31 mouse cellular contexts compared by ENCODE assay signal in genomic region chr19:6645912-6646311, GRCm38 (mm10).
DNase-seq lines count a peak whose midpoint lies in the region; ATAC-seq and TF ChIP-seq lines count a peak whose summit lies in the region.
"Had no signal": no experiment of that assay in that cellular context is flagged by ENCODE, and none has a peak within 500 bp of the region (broad histone marks: within the 10 kb centered on the region; RNA-seq: fewer than 3 reads in every experiment).

No protein-coding gene starts in this region.

- no peak for ATAC-seq in kidney, embryonic 14.5 days (ENCODE audit: low FRiP score, low TSS enrichment)
- ATAC-seq in intestine, postnatal 0 days = peak; percentile 57
- ATAC-seq: forebrain, postnatal 0 days; liver, embryonic 12.5 days; liver, postnatal 0 days; midbrain, embryonic 16.5 days had no signal

- H3K4me2 ChIP-seq in kidney, embryonic 14.5 days (replicated peaks; ENCODE audit: low read depth, low read length) = no peak overlapping the region
- peak overlapping the region; percentile 45 for H3K4me2 ChIP-seq in intestine, postnatal 0 days (replicated peaks; ENCODE audit: low read depth)
- H3K4me2 ChIP-seq: embryonic facial prominence, embryonic 15.5 days; forebrain, embryonic 12.5 days; heart, embryonic 15.5 days; hindbrain, embryonic 14.5 days; limb, embryonic 12.5 days; liver, embryonic 12.5 days; midbrain, embryonic 11.5 days; neural tube, embryonic 12.5 days had no signal

- no peak overlapping the region for H3K9ac ChIP-seq in kidney, embryonic 14.5 days (ENCODE audit: low read depth, low read length)
- H3K9ac ChIP-seq in ES-E14 (ENCODE audit: insufficient read depth, low read depth, low read length, poor library complexity, severe bottlenecking) = peak overlapping the region; percentile 40
- no peak overlapping the region for H3K9ac ChIP-seq in intestine, postnatal 0 days (ENCODE audit: low read depth, low read length)
- H3K9ac ChIP-seq: embryonic facial prominence, embryonic 15.5 days; forebrain, embryonic 12.5 days; forebrain, postnatal 0 days; heart, embryonic 15.5 days; hindbrain, embryonic 14.5 days; limb, embryonic 12.5 days; liver, embryonic 12.5 days; liver, postnatal 0 days; neural tube, embryonic 12.5 days had no signal

- H3K4me3 ChIP-seq in kidney, embryonic 14.5 days (ENCODE audit: low read length) = no peak overlapping the region
- peak overlapping the region; percentile 78 for H3K4me3 ChIP-seq in E14TG2a.4 (replicated peaks; ENCODE audit: low read length)
- peak overlapping the region; percentile 49 to 90; a peak in 3 of 4 replicates for H3K4me3 ChIP-seq in ES-E14 (ENCODE audit: insufficient read depth in 1 of 2, low read depth in 1 of 2, low read length in 2 of 2, poor library complexity in 1 of 2, severe bottlenecking in 1 of 2)
- no peak overlapping the region for H3K4me3 ChIP-seq in intestine, postnatal 0 days (ENCODE audit: low read depth, low read length)
- H3K4me3 ChIP-seq: embryonic facial prominence, embryonic 15.5 days; forebrain, embryonic 12.5 days; heart, embryonic 10.5 days; heart, embryonic 15.5 days; limb, embryonic 12.5 days; liver, embryonic 12.5 days; neural tube, embryonic 12.5 days had no signal

- no peaks in the 10 kb centered on the region for H3K9me3 ChIP-seq in kidney, embryonic 14.5 days (ENCODE audit: control insufficient read depth, low read length)
- H3K9me3 ChIP-seq in E14TG2a.4 (ENCODE audit: low read length) = no peaks in the 10 kb centered on the region
- H3K9me3 ChIP-seq in ES-E14 (ENCODE audit: control insufficient read depth, insufficient read depth, low read depth, low read length) = no peaks in the 10 kb centered on the region
- H3K9me3 ChIP-seq in intestine, postnatal 0 days (ENCODE audit: control insufficient read depth) = no peaks in the 10 kb centered on the region
- H3K9me3 ChIP-seq: embryonic facial prominence, embryonic 15.5 days; forebrain, embryonic 12.5 days; heart, embryonic 10.5 days; heart, embryonic 15.5 days; liver, embryonic 12.5 days; neural tube, embryonic 12.5 days had no signal

- in situ Hi-C loops in ES-E14 (cut with MboI; ENCODE audit: low sequenced_read_pairs in 2 of 2, unreplicated experiment in 2 of 2) = no loop called here

- no peak overlapping the region for H3K27ac ChIP-seq in kidney, embryonic 14.5 days (ENCODE audit: low read depth, low read length)
- no peak overlapping the region for H3K27ac ChIP-seq in ES-E14 (ENCODE audit: insufficient read depth, low read depth, low read length, poor library complexity, severe bottlenecking)
- no peak overlapping the region for H3K27ac ChIP-seq in intestine, postnatal 0 days (ENCODE audit: low read depth, low read length)
- H3K27ac ChIP-seq: embryonic facial prominence, embryonic 15.5 days; forebrain, embryonic 12.5 days; heart, embryonic 10.5 days; heart, embryonic 15.5 days; hindbrain, embryonic 14.5 days; limb, embryonic 12.5 days; liver, embryonic 12.5 days; neural tube, embryonic 12.5 days had no signal

- no peaks in the 10 kb centered on the region for H3K27me3 ChIP-seq in kidney, embryonic 14.5 days (ENCODE audit: control insufficient read depth, insufficient read depth, low read length)
- H3K27me3 ChIP-seq in E14TG2a.4 (ENCODE audit: insufficient read depth, low read length) = no peaks in the 10 kb centered on the region
- peaks cover 30% of the 10 kb centered on the region for H3K27me3 ChIP-seq in intestine, postnatal 0 days (replicated peaks; ENCODE audit: control insufficient read depth, insufficient read depth, low read length)
- H3K27me3 ChIP-seq: CH12.LX; embryonic facial prominence, embryonic 15.5 days; forebrain, embryonic 12.5 days; heart, embryonic 15.5 days had no signal

- H3K36me3 ChIP-seq in kidney, embryonic 14.5 days (ENCODE audit: control insufficient read depth, insufficient read depth, low read length) = no peaks in the 10 kb centered on the region
- peaks cover 21% of the 10 kb centered on the region for H3K36me3 ChIP-seq in E14TG2a.4 (ENCODE audit: insufficient read depth, low read length)
- peaks cover 3% of the 10 kb centered on the region; the same call in 1 of the 2 replicates for H3K36me3 ChIP-seq in ES-E14 (ENCODE audit: control insufficient read depth, insufficient read depth, low read length, poor library complexity, severe bottlenecking)
- H3K36me3 ChIP-seq in intestine, postnatal 0 days (ENCODE audit: control insufficient read depth, insufficient read depth) = no peaks in the 10 kb centered on the region
- H3K36me3 ChIP-seq: embryonic facial prominence, embryonic 15.5 days; forebrain, embryonic 12.5 days; heart, embryonic 10.5 days; heart, embryonic 15.5 days; limb, embryonic 12.5 days; liver, embryonic 12.5 days; neural tube, embryonic 12.5 days had no signal

- DNase-seq in kidney, adult 8-10 months = peak; percentile 30 to 54
- DNase-seq in ES-E14 (ENCODE audit: low read depth, low spot score) = no peak
- no peak for DNase-seq in embryo, embryonic 10.5 days (ENCODE audit: low spot score)
- DNase-seq in frontal cortex, postnatal 25 days (ENCODE audit: low spot score in 2 of 2) = no peak
- no peak for DNase-seq in right cerebral cortex, postnatal 25 days
- DNase-seq: adrenal gland, postnatal 14 days; B cell, adult 2 months; cerebellum, adult 11-12 months; cerebellum, adult 9-11 months; forebrain, postnatal 0 days; gastrocnemius, postnatal 14 days; heart, adult 11 months; heart, postnatal 36 days; layer of hippocampus, adult 9-11 months; liver, postnatal 0 days; lung, postnatal 36 days; thymus, postnatal 14 days had no signal

- TF ChIP-seq CTCF in E14TG2a.4 (conservative IDR thresholded peaks at IDR 0.05; ENCODE audit: low read length) = no peak
- no peak for TF ChIP-seq CTCF in intestine, postnatal 0 days (IDR thresholded peaks at IDR 0.05; ENCODE audit: low read depth)

- H3K4me1 ChIP-seq in kidney, embryonic 14.5 days (ENCODE audit: control insufficient read depth, insufficient read depth, low read length) = no peaks in the 10 kb centered on the region
- H3K4me1 ChIP-seq in E14TG2a.4 (replicated peaks; ENCODE audit: low read depth, low read length) = peaks cover 33% of the 10 kb centered on the region
- H3K4me1 ChIP-seq in ES-E14 (ENCODE audit: control insufficient read depth in 2 of 2, insufficient read depth in 2 of 2, low read length in 2 of 2, poor library complexity in 1 of 2) = peaks cover 0 to 2% of the 10 kb centered on the region in 2 experiments; a peak in 1 of 4 replicates
- peaks cover 4% of the 10 kb centered on the region; the same call in 1 of the 2 replicates for H3K4me1 ChIP-seq in intestine, postnatal 0 days (replicated peaks; ENCODE audit: control insufficient read depth, insufficient read depth, low read length)
- H3K4me1 ChIP-seq: embryonic facial prominence, embryonic 15.5 days; heart, embryonic 10.5 days; heart, embryonic 15.5 days; limb, embryonic 12.5 days; liver, embryonic 12.5 days; neural tube, embryonic 12.5 days had no signal

- 86% methylated on average over 6 of the region's 6 CpGs for WGBS in kidney, embryonic 14.5 days
- WGBS in intestine, postnatal 0 days = 46% methylated on average over 6 of the region's 6 CpGs

TF ChIP-seq in ES-E14, 5 proteins besides CTCF, POLR2A, EP300 and RAD21:
- no peak for TF ChIP-seq CHD2 (IDR thresholded peaks at IDR 0.05; ENCODE audit: low read depth, low read length)
- no peak for TF ChIP-seq ZNF384 (IDR thresholded peaks at IDR 0.05; ENCODE audit: low read depth, low read length)
- no peak for TF ChIP-seq MAFK (IDR thresholded peaks at IDR 0.05; ENCODE audit: insufficient read depth, low read depth, low read length)
- no peak for TF ChIP-seq ZC3H11A (IDR thresholded peaks at IDR 0.05; ENCODE audit: borderline replicate concordance, low read depth, low read length)
- TF ChIP-seq HCFC1 (IDR thresholded peaks at IDR 0.05; ENCODE audit: borderline replicate concordance, insufficient read depth, low read length) = no peak
TF ChIP-seq in ES-E14: peak in this region for 0.

Comparison
In these comparisons a context has a peak if more than half of its experiments do, and no peak if none do; other contexts are left out.
1. DNase-seq: peak in kidney, adult 8-10 months (2 of 2); none in ES-E14 (single experiment), embryo, embryonic 10.5 days (single experiment), frontal cortex, postnatal 25 days (0 of 2) and right cerebral cortex, postnatal 25 days (single experiment).
2. H3K4me3 ChIP-seq: peak in E14TG2a.4 (single experiment) and ES-E14 (2 of 2); none in kidney, embryonic 14.5 days (single experiment) and intestine, postnatal 0 days (single experiment).